Mouse (Mus musculus): Measurements from ENCODE around the gene Lsm14a.

DNA sequence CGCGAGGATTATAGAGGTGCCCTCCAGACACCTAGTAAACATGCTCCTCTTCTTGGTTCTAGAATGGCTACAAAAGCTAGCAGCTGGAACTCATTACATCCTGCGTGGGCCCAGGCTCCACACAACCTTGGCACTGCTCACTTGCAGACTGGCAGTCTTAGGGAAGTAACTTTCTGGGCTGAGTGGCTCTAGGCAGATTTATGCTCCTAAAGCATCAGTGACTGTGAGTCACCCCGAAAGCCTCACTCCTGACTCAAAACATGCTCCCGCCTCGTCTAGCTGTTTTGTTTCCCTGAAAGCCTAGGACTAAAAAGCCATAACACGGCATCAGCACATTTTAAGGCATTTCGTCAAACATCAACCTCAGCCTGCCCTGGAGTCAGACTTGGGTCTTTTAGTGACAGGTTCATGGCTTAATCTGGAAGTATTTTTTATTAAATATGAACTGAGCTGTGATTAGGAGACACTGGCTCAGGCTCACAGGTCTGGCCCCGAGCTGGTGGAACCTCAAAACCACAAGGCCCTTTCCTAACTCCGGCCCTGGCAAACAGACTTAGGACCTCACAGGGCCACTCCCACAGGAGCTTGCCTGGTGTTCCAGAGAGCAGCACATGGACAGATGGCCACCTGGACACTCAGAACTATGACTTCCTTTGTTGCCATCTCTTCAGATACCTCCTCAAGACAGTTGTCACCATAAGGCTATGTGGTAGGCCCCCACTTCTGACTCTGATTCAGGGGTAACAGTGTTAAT lies 50.9 kb downstream of the Lsm14a start:
- TF ChIP-seq GATA1 (IDR thresholded peaks at IDR 0.05; ENCODE audit: borderline replicate concordance, low read length) (no peak), FLI1 (IDR thresholded peaks at IDR 0.05; ENCODE audit: low read length) (no peak)

All from megakaryocyte, embryonic 14.5 days (primary cell).